Mouse (Mus musculus) heart, embryonic 15.5 days (tissue): ENCODE measurements at regions not wholly inside any gene's neighbourhood (a gene's known extent, or its start where the extent isn't known, plus 50 kb on each side); places are given as distances from the start of the nearest gene placed in this dataset.

Experiments
- ATAC-seq: fragments of 200-750 bp; cut with Nextera tagmentation; replicated peaks from 2 replicates; pipeline ENCODE4 v1.8.0; 2017; ENCODE audit warnings: low read depth, moderate TSS enrichment; ENCODE audit not compliant: insufficient number of reproducible peaks, insufficient read depth, low FRiP score
- H3K27ac ChIP-seq: fragments of 300-500 bp; sonication (generic); 2 replicates; pipeline ENCODE4 v1.5.1; 2015; ENCODE audit warnings: mild to moderate bottlenecking, inconsistent platforms
- H3K27me3 ChIP-seq: fragments of 300-500 bp; sonication (generic); 2 replicates; pipeline ENCODE4 v1.6.1; 2015; ENCODE audit warnings: inconsistent platforms
- H3K36me3 ChIP-seq: fragments of 300-500 bp; sonication (generic); 2 replicates; pipeline ENCODE4 v1.6.1; 2015; ENCODE audit warnings: mild to moderate bottlenecking, inconsistent platforms
- H3K4me1 ChIP-seq: fragments of 300-500 bp; sonication (generic); replicated peaks from 2 replicates; pipeline ENCODE4 v1.6.1; 2015; ENCODE audit warnings: inconsistent platforms
- H3K4me2 ChIP-seq: fragments of 300-500 bp; sonication (generic); 2 replicates; pipeline ENCODE4 v1.6.1; 2015; ENCODE audit warnings: inconsistent platforms, mild to moderate bottlenecking, moderate library complexity
- H3K4me3 ChIP-seq: fragments of 300-500 bp; sonication (generic); 2 replicates; pipeline ENCODE4 v1.5.1; 2015; ENCODE audit warnings: mild to moderate bottlenecking, inconsistent platforms
- H3K9ac ChIP-seq: fragments of 300-500 bp; sonication (generic); 2 replicates; pipeline ENCODE4 v1.6.1; 2015; ENCODE audit warnings: mild to moderate bottlenecking, inconsistent platforms
- H3K9me3 ChIP-seq: fragments of 300-500 bp; sonication (generic); replicated peaks from 2 replicates; pipeline ENCODE4 v1.6.1; 2016; ENCODE audit warnings: inconsistent platforms
- WGBS: fragments of 180-500 bp; shearing (Covaris S2); methylation state at CpG from one replicate; pipeline ENCODE4 v1.1.7; 2015; ENCODE audit warnings: mixed read lengths; 5-methylcytosine and 5-hydroxymethylcytosine counted together

DNA sequence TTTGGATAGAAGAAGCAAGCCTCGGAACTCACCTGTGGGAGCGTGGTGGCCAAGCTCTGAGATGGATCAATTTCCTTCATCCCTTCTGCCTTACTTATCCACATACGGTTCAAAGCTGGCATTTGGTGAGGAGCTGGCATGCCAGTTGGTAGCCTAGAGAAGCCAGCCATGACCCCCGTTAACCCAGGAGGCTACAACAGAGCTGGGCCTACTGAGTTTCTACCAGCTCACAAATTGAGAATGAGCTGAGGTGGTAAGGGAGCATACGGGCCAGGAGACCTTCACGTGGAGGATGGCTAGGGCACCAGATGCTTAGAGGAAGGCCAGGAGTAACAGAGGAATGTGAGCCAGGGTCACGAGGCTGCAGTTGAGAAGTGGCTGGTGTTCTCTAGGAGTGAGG lies 139.2 kb downstream of the Slc38a4 start:
- no peak overlapping the region for H3K27ac ChIP-seq
- no peaks in the 10 kb centered on the region for H3K9me3 ChIP-seq
- H3K27me3 ChIP-seq: no peaks in the 10 kb centered on the region
- H3K9ac ChIP-seq: no peak overlapping the region
- WGBS: 81% methylated on average over 7 of the region's 7 CpGs
- no peak overlapping the region for H3K4me2 ChIP-seq
- no peak overlapping the region for H3K4me3 ChIP-seq
- H3K4me1 ChIP-seq: peaks cover 13% of the 10 kb centered on the region
- H3K36me3 ChIP-seq: no peaks in the 10 kb centered on the region
- no peak for ATAC-seq

DNA sequence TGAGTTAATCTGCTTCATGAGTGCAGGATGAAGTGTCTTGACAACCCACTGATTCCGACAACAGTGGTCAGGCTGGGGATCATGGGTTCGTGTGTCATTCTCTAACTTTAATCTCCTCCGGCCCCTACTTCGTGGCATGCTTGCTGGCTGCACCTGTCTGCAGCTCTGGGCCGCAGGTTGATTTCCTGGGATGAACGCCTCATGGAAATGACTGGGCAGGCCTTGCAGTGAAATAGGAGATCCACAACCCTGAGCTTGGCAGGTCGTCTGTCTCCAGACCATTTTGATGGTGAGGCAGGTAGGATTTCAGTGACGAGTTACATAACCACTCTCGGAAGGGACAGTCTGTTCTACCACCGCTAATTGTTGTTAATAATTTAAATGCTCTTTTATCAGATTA lies 140.2 kb downstream of the Slc38a4 start:
- no peaks in the 10 kb centered on the region for H3K36me3 ChIP-seq
- H3K9me3 ChIP-seq: no peaks in the 10 kb centered on the region
- WGBS: 68% methylated on average over 10 of the region's 10 CpGs
- H3K4me1 ChIP-seq: peaks cover 14% of the 10 kb centered on the region
- no peak for ATAC-seq
- no peak overlapping the region for H3K27ac ChIP-seq
- no peaks in the 10 kb centered on the region for H3K27me3 ChIP-seq
- no peak overlapping the region for H3K4me2 ChIP-seq
- H3K9ac ChIP-seq: no peak overlapping the region
- H3K4me3 ChIP-seq: no peak overlapping the region

DNA sequence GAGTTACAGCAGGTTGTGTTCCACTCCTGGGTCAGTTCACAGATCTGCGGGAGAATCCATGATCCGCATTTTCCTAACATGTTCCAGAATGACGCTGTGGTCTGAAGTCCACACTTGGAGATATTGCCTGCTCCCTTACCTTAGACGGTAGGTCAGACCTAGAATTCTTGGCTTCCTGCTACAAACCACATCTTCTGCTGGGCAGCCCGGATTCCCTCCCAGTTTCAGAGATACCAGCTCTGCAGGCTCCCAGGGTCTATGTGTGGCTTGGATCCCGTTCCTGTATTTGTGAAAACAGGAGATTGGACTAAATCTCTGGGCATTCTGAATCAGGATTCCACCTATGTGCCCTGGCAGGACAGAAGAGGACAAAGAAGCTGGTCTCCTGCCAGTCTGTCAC lies 140.8 kb downstream of the Slc38a4 start:
- 82% methylated on average over 6 of the region's 6 CpGs for WGBS

DNA sequence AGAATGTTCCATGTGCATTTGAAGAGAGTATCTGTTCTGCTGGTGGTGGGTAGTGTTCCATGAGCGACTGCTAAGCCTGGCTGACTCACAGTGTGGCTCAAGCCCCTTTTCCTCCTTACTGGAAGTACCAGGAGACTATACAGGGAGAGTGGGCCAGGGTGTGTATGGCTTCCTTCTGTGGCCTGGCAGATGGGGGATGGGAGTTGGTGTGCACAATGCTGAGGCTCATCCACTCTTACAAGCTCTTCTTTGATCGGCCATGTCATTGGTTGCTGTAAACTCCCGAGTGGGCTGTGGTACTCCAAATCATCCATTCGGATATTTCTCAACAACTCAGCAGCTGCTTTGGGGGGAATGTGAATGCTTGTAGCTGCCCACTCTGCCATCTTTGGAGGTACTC lies 150.2 kb downstream of the Slc38a4 start:
- no peaks in the 10 kb centered on the region for H3K4me1 ChIP-seq
- H3K4me2 ChIP-seq: no peak overlapping the region
- no peaks in the 10 kb centered on the region for H3K36me3 ChIP-seq
- WGBS: 89% methylated on average over 4 of the region's 4 CpGs
- no peaks in the 10 kb centered on the region for H3K27me3 ChIP-seq
- no peak for ATAC-seq
- H3K9me3 ChIP-seq: no peaks in the 10 kb centered on the region
- no peak overlapping the region for H3K4me3 ChIP-seq
- H3K27ac ChIP-seq: no peak overlapping the region
- no peak overlapping the region for H3K9ac ChIP-seq

More for the DNA sequence above, 140.8 kb downstream of the Slc38a4 start:
- H3K27me3 ChIP-seq: no peaks in the 10 kb centered on the region
- H3K4me3 ChIP-seq: no peak overlapping the region
- no peaks in the 10 kb centered on the region for H3K9me3 ChIP-seq
- H3K36me3 ChIP-seq: no peaks in the 10 kb centered on the region
- peaks cover 14% of the 10 kb centered on the region for H3K4me1 ChIP-seq
- H3K27ac ChIP-seq: no peak overlapping the region
- H3K9ac ChIP-seq: no peak overlapping the region
- H3K4me2 ChIP-seq: no peak overlapping the region
- ATAC-seq: no peak

DNA sequence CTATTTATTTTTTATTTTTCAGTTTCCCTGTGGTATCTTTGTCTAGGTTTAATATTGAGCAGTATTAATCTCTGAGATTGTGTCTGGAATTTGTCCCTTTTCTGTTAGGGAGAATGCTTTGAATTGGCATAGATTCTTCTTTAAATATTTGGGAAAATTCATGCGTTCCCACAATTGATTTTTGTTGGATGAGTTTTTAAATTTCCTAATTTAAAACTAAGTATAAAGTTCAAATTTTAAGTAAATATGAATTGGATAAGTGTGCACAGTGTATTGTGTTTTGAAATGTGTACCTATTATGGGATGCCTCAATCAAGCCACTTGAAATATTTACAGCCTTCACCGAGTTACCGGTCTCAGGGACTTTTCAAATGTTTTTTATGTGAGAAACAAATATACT lies 152.3 kb downstream of the Slc38a4 start:
- Histone ChIP-seq H3K9ac (no peak overlapping the region), H3K36me3 (no peaks in the 10 kb centered on the region), H3K27me3 (no peaks in the 10 kb centered on the region), H3K4me3 (no peak overlapping the region), H3K27ac (no peak overlapping the region), H3K9me3 (no peaks in the 10 kb centered on the region), H3K4me1 (no peaks in the 10 kb centered on the region), H3K4me2 (no peak overlapping the region)
- WGBS: 89% methylated on average over 3 of the region's 3 CpGs
- ATAC-seq: no peak

DNA sequence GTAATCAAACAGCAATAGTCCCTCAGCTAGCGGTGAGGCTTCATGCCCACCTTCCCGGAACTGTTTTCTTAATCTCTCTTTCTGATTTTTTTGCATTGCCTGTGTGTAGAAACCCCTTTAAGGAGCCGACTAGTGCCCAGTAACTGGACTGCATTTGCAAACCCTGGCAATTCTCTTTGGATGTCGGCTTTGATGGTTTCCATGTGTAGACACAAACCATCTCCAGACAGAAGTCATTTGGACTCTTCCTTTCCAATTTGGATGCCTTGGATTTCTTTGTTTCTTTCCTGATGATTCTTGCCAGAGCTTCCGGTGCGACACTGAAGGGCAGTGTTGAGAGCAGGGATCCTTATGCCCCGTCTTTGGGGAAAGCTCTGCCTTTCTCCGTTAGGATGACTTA lies 153.0 kb downstream of the Slc38a4 start:
- no peaks in the 10 kb centered on the region for H3K27me3 ChIP-seq
- no peak overlapping the region for H3K4me3 ChIP-seq
- WGBS: 80% methylated on average over 8 of the region's 8 CpGs
- H3K9ac ChIP-seq: no peak overlapping the region
- no peaks in the 10 kb centered on the region for H3K4me1 ChIP-seq
- H3K36me3 ChIP-seq: no peaks in the 10 kb centered on the region
- H3K27ac ChIP-seq: no peak overlapping the region
- ATAC-seq: no peak
- no peaks in the 10 kb centered on the region for H3K9me3 ChIP-seq
- H3K4me2 ChIP-seq: no peak overlapping the region

DNA sequence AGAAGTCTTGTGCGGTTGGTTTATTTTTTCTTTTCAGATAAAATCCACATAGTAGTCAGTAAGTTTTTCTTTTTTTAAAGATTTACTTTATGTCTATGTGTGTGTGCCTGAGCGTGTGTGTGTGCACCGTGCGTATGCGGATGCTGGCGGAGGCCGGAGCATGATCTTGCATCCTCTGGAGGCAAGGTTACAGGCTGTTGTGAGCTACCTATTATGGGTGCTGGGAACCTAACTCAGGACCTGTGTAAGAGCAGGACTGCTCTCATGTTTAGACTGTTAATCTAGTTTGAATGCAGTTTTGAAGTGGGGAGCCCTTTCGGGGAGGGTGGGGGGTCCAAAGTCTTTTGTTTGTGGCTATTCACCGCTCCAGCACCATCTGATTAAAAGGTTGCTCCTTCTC lies 154.1 kb downstream of the Slc38a4 start:
- Histone ChIP-seq H3K4me2 (no peak overlapping the region), H3K36me3 (no peaks in the 10 kb centered on the region), H3K9ac (no peak overlapping the region), H3K4me1 (no peaks in the 10 kb centered on the region), H3K9me3 (no peaks in the 10 kb centered on the region), H3K4me3 (no peak overlapping the region), H3K27me3 (no peaks in the 10 kb centered on the region), H3K27ac (no peak overlapping the region)
- ATAC-seq: no peak
- 93% methylated on average over 9 of the region's 9 CpGs for WGBS

DNA sequence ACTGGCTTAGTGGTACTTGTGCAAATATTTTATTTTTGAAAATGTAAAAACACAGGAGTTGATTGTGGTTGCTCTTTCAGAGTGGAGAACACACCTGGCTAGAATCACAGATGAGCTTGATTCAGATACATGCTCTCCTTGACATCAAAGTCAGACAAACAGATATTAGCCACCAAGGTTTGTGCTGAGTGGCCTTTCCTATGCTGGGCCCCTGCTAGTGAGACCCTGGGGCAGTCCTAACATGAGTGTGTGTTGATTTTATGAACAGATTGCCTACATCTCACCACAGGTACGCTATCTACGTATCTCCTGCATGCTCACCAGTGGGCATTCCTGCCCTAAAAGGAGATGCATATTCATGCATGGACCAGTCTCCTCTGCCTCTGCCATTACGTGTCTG lies 157.5 kb downstream of the Slc38a4 start:
- 85% methylated on average over 3 of the region's 3 CpGs for WGBS
- H3K9ac ChIP-seq: no peak overlapping the region
- no peak for ATAC-seq
- no peak overlapping the region for H3K27ac ChIP-seq
- no peaks in the 10 kb centered on the region for H3K36me3 ChIP-seq
- no peak overlapping the region for H3K4me2 ChIP-seq
- H3K4me1 ChIP-seq: no peaks in the 10 kb centered on the region
- no peaks in the 10 kb centered on the region; the same call in 1 of the 2 replicates for H3K9me3 ChIP-seq
- H3K27me3 ChIP-seq: no peaks in the 10 kb centered on the region
- no peak overlapping the region for H3K4me3 ChIP-seq

DNA sequence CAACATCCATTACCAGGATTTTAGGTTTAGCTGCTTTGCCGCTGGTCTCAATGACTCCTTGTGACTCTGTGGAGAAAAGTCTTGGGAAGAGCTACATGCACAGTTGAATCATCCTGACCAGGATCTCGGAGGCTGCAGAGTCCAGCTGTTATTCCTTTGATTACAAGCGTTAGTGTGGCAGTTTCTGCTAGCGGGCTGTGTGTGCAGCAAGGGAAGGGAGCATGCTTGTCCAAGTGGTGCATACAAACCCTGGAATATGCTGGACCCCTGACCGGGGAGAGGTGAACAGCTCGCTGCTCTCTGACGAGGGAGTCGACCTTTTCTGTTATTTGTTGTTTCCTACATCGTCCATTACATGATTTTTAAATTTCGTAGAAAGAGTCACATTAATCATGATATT lies 170.9 kb downstream of the Slc38a4 start:
- no peaks in the 10 kb centered on the region for H3K27me3 ChIP-seq
- H3K36me3 ChIP-seq: no peaks in the 10 kb centered on the region
- no peaks in the 10 kb centered on the region for H3K9me3 ChIP-seq
- ATAC-seq: no peak
- H3K4me3 ChIP-seq: no peak overlapping the region
- H3K27ac ChIP-seq: no peak overlapping the region
- 0 out of 2 replicates have a peak, but pooled peaks cover 4% of the 10 kb centered on the region for H3K4me1 ChIP-seq
- H3K4me2 ChIP-seq: no peak overlapping the region
- 67% methylated on average over 10 of the region's 10 CpGs for WGBS
- H3K9ac ChIP-seq: no peak overlapping the region

DNA sequence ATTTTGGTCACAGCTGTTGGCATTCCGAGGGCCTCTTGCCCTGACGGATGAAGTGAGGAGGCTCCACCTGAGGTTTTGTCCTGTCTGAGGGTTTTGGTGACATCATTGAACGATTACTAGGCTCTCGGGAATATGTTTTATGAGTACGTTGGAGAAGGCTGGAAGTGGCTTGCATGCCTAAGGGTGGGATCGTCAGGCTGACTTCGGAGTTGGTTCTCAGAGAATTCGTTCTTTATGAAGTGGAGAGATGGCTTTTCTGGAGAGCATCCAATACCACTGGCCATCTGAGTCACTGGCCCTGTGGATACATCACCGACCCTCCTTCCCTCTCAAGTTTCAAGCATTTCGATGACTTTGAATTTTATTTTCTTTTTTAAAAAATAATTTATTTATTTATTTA lies 172.0 kb downstream of the Slc38a4 start:
- Histone ChIP-seq H3K36me3 (no peaks in the 10 kb centered on the region), H3K4me2 (no peak overlapping the region), H3K27me3 (no peaks in the 10 kb centered on the region), H3K4me1 (0 out of 2 replicates have a peak, but pooled peaks cover 4% of the 10 kb centered on the region), H3K9me3 (no peaks in the 10 kb centered on the region), H3K27ac (no peak overlapping the region), H3K9ac (no peak overlapping the region), H3K4me3 (no peak overlapping the region)
- no peak for ATAC-seq
- WGBS: 84% methylated on average over 10 of the region's 10 CpGs

DNA sequence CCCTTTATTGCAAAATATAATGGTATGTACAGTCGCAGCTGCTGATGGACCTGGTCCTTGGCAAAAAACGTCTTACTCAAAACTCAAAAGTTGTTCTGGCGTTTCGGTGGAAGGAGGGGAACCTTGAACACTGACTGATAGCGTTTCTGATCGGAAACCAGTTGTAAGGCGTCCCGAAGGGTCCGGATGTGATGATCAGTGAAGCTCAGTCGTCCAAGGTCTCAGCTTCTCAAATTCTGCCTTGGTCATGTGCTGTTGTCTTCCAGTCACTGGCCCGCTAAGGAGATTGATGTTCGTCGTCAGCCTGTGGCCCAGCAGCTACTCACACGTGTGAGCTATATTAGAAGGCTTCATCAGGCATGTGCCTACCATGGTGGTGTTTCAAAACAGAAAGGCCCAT lies 173.5 kb downstream of the Slc38a4 start:
- no peaks in the 10 kb centered on the region for H3K27me3 ChIP-seq
- no peaks in the 10 kb centered on the region for H3K36me3 ChIP-seq
- H3K4me3 ChIP-seq: no peak overlapping the region
- no peak overlapping the region for H3K27ac ChIP-seq
- H3K9me3 ChIP-seq: no peaks in the 10 kb centered on the region
- 76% methylated on average over 14 of the region's 14 CpGs for WGBS
- H3K4me1 ChIP-seq: 0 out of 2 replicates have a peak, but pooled peaks cover 4% of the 10 kb centered on the region
- H3K9ac ChIP-seq: no peak overlapping the region
- ATAC-seq: no peak
- H3K4me2 ChIP-seq: no peak overlapping the region

DNA sequence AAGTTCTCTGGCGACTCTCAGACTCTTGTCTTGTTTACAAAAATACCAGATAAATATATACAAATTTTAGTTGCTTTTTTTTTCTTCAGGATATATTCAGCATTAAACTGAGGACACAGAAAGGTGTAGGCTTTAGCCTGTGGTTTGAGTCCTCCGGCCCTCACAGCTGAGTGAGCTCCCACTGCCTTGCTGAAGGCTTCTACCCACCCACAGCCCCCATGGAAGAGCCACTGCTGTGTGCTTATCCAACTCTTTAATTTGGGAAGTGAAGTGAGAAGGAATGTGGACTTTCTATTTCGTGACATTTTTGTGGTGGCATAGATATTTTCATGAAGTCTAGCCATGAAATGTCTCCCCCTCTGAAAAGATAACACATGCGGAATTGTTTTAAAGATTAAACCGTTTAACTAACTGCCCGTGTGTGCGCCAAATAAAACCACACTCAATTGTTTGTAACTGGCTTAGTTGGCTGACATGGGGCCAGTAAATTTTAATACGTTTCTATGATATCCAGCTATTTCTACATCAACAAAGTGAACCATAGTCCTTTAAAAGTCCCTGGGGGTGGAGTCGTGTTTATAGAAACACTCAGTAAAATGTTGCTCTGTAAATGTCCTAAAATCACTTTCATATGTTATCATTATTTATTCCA lies 174.1 kb downstream of the Slc38a4 start:
- Histone ChIP-seq H3K4me1 (0 out of 2 replicates have a peak, but pooled peaks cover 4% of the 10 kb centered on the region), H3K4me2 (no peak overlapping the region), H3K9me3 (no peaks in the 10 kb centered on the region), H3K4me3 (no peak overlapping the region), H3K36me3 (no peaks in the 10 kb centered on the region), H3K27ac (peak overlapping the region; percentile 17; the same call in 1 of the 2 replicates), H3K9ac (no peak overlapping the region), H3K27me3 (no peaks in the 10 kb centered on the region)
- WGBS: 68% methylated on average over 9 of the region's 9 CpGs
- no peak for ATAC-seq
